Mouse (Mus musculus) midbrain, embryonic 16.5 days (tissue): ENCODE measurements around the gene 3110082J24Rik. TPM values are rescaled to one million over a fixed set of nuclear protein-coding genes. Genes with fewer than 3 reads are reported as not detected.

Experiments
- ATAC-seq: fragments of 200-750 bp; cut with Nextera tagmentation; 2 replicates; pipeline ENCODE4 v1.8.0; 2017; ENCODE audit warnings: moderate TSS enrichment
- H3K27ac ChIP-seq: fragments of 300-500 bp; sonication (generic); 2 replicates; pipeline ENCODE4 v1.5.1; 2014; ENCODE audit warnings: mild to moderate bottlenecking, low read length, mixed read lengths
- H3K27me3 ChIP-seq: fragments of 300-500 bp; sonication (generic); 2 replicates; pipeline ENCODE4 v1.6.1; 2014; ENCODE audit warnings: low read depth, low read length, mixed read lengths; ENCODE audit not compliant: control insufficient read depth, insufficient read depth
- H3K36me3 ChIP-seq: fragments of 300-500 bp; sonication (generic); 2 replicates; pipeline ENCODE4 v1.6.1; 2014; ENCODE audit warnings: mild to moderate bottlenecking, low read length, moderate library complexity, mixed read lengths; ENCODE audit not compliant: control insufficient read depth, insufficient read depth
- H3K4me1 ChIP-seq: fragments of 300-500 bp; sonication (generic); 2 replicates; pipeline ENCODE4 v1.6.1; 2014; ENCODE audit warnings: mild to moderate bottlenecking, low read length, mixed read lengths; ENCODE audit not compliant: control insufficient read depth, insufficient read depth
- H3K4me2 ChIP-seq: fragments of 300-500 bp; sonication (generic); 2 replicates; pipeline ENCODE4 v1.6.1; 2014; ENCODE audit warnings: mild to moderate bottlenecking, low read length, mixed read lengths
- H3K4me3 ChIP-seq: fragments of 300-500 bp; sonication (generic); 2 replicates; pipeline ENCODE4 v1.5.1; 2014; ENCODE audit warnings: low read depth, mild to moderate bottlenecking, low read length, moderate library complexity, mixed read lengths
- H3K9ac ChIP-seq: fragments of 300-500 bp; sonication (generic); 2 replicates; pipeline ENCODE4 v1.6.1; 2014; ENCODE audit warnings: low read depth, low read length, mixed read lengths
- H3K9me3 ChIP-seq: fragments of 300-500 bp; sonication (generic); replicated peaks from 2 replicates; pipeline ENCODE4 v1.6.1; 2014; ENCODE audit warnings: mild to moderate bottlenecking, low read length, mixed read lengths; ENCODE audit not compliant: control insufficient read depth, poor library complexity, severe bottlenecking
- WGBS: fragments of 180-500 bp; shearing (Covaris S2); extraction: QIAGEN DNeasy Blood & Tissue Kit; methylation state at CpG from one replicate; pipeline ENCODE4 v1.1.7; 2014; 5-methylcytosine and 5-hydroxymethylcytosine counted together
- polyA plus RNA-seq: library from polyadenylated mRNA; unstranded; fragments of >200 nt; fragmentation: Nextera tagmentation; extraction: Ambion mirVana; gene quantifications from 2 replicates; pipeline ENCODE4 v1.2.1, GENCODE M21; 2015

Gene 3110082J24Rik
- polyA plus RNA-seq, 1 experiment from 2014 or later, result 2.6 TPM

- Histone ChIP-seq H3K4me1 (no peaks in the 10 kb centered on the region), H3K27ac (no peak overlapping the region), H3K27me3 (no peaks in the 10 kb centered on the region), H3K9me3 (no peaks in the 10 kb centered on the region), H3K4me2 (no peak overlapping the region), H3K4me3 (no peak overlapping the region), H3K36me3 (peaks cover 56% of the 10 kb centered on the region), H3K9ac (no peak overlapping the region)
- WGBS, result 39% methylated on average over 5 of the region's 5 CpGs
- no peak for ATAC-seq
Observed at GRCm38 (mm10) chr5:30125587-30125986, 19.7 kb upstream of the 3110082J24Rik start.

GRCm38 (mm10) chr5:30122481-30122880, 16.6 kb upstream of the 3110082J24Rik start:
- Histone ChIP-seq H3K4me1 (no peaks in the 10 kb centered on the region), H3K27ac (no peak overlapping the region), H3K9ac (no peak overlapping the region), H3K4me3 (no peak overlapping the region), H3K9me3 (no peaks in the 10 kb centered on the region), H3K36me3 (peaks cover 51% of the 10 kb centered on the region), H3K4me2 (no peak overlapping the region), H3K27me3 (no peaks in the 10 kb centered on the region)
- ATAC-seq, result no peak
- WGBS, result 94% methylated on average over 6 of the region's 6 CpGs

GRCm38 (mm10) chr5:30120106-30120505, 14.2 kb upstream of the 3110082J24Rik start:
- no peak for ATAC-seq
- no peaks in the 10 kb centered on the region for H3K27me3 ChIP-seq

GRCm38 (mm10) chr5:30119163-30119562, 13.3 kb upstream of the 3110082J24Rik start:
- Histone ChIP-seq H3K27ac (no peak overlapping the region), H3K4me3 (no peak overlapping the region), H3K4me1 (no peaks in the 10 kb centered on the region), H3K4me2 (no peak overlapping the region), H3K36me3 (peaks cover 33% of the 10 kb centered on the region), H3K9me3 (no peaks in the 10 kb centered on the region), H3K9ac (no peak overlapping the region), H3K27me3 (no peaks in the 10 kb centered on the region)
- no peak for ATAC-seq
- 87% methylated on average over 6 of the region's 6 CpGs for WGBS

More at GRCm38 (mm10) chr5:30120106-30120505, 14.2 kb upstream of the 3110082J24Rik start:
- H3K4me2 ChIP-seq, result no peak overlapping the region
- no peak overlapping the region for H3K9ac ChIP-seq
- peaks cover 42% of the 10 kb centered on the region for H3K36me3 ChIP-seq
- no peak overlapping the region for H3K27ac ChIP-seq
- H3K4me1 ChIP-seq, result no peaks in the 10 kb centered on the region
- H3K9me3 ChIP-seq, result no peaks in the 10 kb centered on the region
- H3K4me3 ChIP-seq, result no peak overlapping the region
- WGBS, result 91% methylated on average over 7 of the region's 7 CpGs

GRCm38 (mm10) chr5:30118018-30118417, 12.1 kb upstream of the 3110082J24Rik start:
- Histone ChIP-seq H3K36me3 (peaks cover 27% of the 10 kb centered on the region), H3K9ac (no peak overlapping the region), H3K4me1 (0 out of 2 replicates have a peak, but pooled peaks cover 3% of the 10 kb centered on the region), H3K4me3 (no peak overlapping the region), H3K27ac (no peak overlapping the region), H3K4me2 (no peak overlapping the region), H3K27me3 (no peaks in the 10 kb centered on the region), H3K9me3 (no peaks in the 10 kb centered on the region)
- WGBS, result 92% methylated on average over 1 of the region's 1 CpGs
- ATAC-seq, result no peak

- H3K27ac ChIP-seq, result no peak overlapping the region
- ATAC-seq, result no peak
- no peak overlapping the region for H3K4me3 ChIP-seq
- H3K9me3 ChIP-seq, result no peaks in the 10 kb centered on the region
- peaks cover 10% of the 10 kb centered on the region; the same call in 1 of the 2 replicates for H3K36me3 ChIP-seq
- no peaks in the 10 kb centered on the region for H3K27me3 ChIP-seq
- no peak overlapping the region for H3K4me2 ChIP-seq
- H3K9ac ChIP-seq, result no peak overlapping the region
- 45% methylated on average over 10 of the region's 10 CpGs for WGBS
- peaks cover 11% of the 10 kb centered on the region for H3K4me1 ChIP-seq
Observed at GRCm38 (mm10) chr5:30115718-30116117, 9.8 kb upstream of the 3110082J24Rik start.

GRCm38 (mm10) chr5:30114761-30115140, 8.9 kb upstream of the 3110082J24Rik start:
- Histone ChIP-seq H3K9me3 (no peaks in the 10 kb centered on the region), H3K27me3 (no peaks in the 10 kb centered on the region), H3K9ac (peak overlapping the region; percentile 72), H3K27ac (no peak overlapping the region), H3K4me1 (peaks cover 18% of the 10 kb centered on the region), H3K4me3 (peak overlapping the region; percentile 58), H3K4me2 (peak overlapping the region; percentile 74), H3K36me3 (peaks cover 10% of the 10 kb centered on the region; the same call in 1 of the 2 replicates)
- no peak; the same call in 1 of the 2 replicates for ATAC-seq
- WGBS, result 6% methylated on average over 21 of the region's 28 CpGs

- peak; percentile 87 for ATAC-seq
- no peaks in the 10 kb centered on the region for H3K27me3 ChIP-seq
- H3K4me3 ChIP-seq, result peak overlapping the region; percentile 58
- H3K4me2 ChIP-seq, result peak overlapping the region; percentile 74
- H3K9me3 ChIP-seq, result no peaks in the 10 kb centered on the region
- H3K27ac ChIP-seq, result peak overlapping the region; percentile 73
- WGBS, result 2% methylated on average over 90 of the region's 103 CpGs
- peak overlapping the region; percentile 72 for H3K9ac ChIP-seq
- H3K36me3 ChIP-seq, result peaks cover 10% of the 10 kb centered on the region; the same call in 1 of the 2 replicates
- H3K4me1 ChIP-seq, result peaks cover 18% of the 10 kb centered on the region
Observed at GRCm38 (mm10) chr5:30113881-30114760, 8.2 kb upstream of the 3110082J24Rik start.

GRCm38 (mm10) chr5:30112533-30113068, 6.7 kb upstream of the 3110082J24Rik start:
- no peak overlapping the region for H3K9ac ChIP-seq
- no peak overlapping the region for H3K4me2 ChIP-seq
- no peaks in the 10 kb centered on the region for H3K27me3 ChIP-seq
- no peaks in the 10 kb centered on the region for H3K9me3 ChIP-seq
- WGBS, result 90% methylated on average over 3 of the region's 3 CpGs
- peaks cover 4% of the 10 kb centered on the region; the same call in 1 of the 2 replicates for H3K36me3 ChIP-seq
- H3K4me1 ChIP-seq, result peaks cover 20% of the 10 kb centered on the region
- H3K4me3 ChIP-seq, result no peak overlapping the region
- no peak overlapping the region for H3K27ac ChIP-seq
- ATAC-seq, result no peak
